Mouse (Mus musculus): ENCODE data around the gene Angpt4. TPM values are rescaled to one million over a fixed set of nuclear protein-coding genes. Genes with fewer than 3 reads are reported as not detected.
A peak's percentile ranks its signal among the peaks of the same experiment; 100 is the strongest.

Gene Angpt4
- total and polyA plus RNA-seq, 2 experiments from 2014 or later = 0.12 TPM; not detected in 1

GRCm38 (mm10) chr2:151985426-151986172 lies 74.6 kb downstream of the Angpt4 start:
- Histone ChIP-seq H3K4me1 (ENCODE audit: control insufficient read depth, insufficient read depth) (no peaks in the 10 kb centered on the region), H3K9me3 (replicated peaks; ENCODE audit: control insufficient read depth, low read length) (no peaks in the 10 kb centered on the region), H3K27me3 (ENCODE audit: control insufficient read depth, insufficient read depth, low read length) (0 out of 2 replicates have a peak, but pooled peaks cover 2% of the 10 kb centered on the region), H3K27ac (ENCODE audit: low read depth) (no peak overlapping the region), H3K36me3 (replicated peaks; ENCODE audit: control insufficient read depth, insufficient read depth, low read length) (no peaks in the 10 kb centered on the region), H3K4me2 (ENCODE audit: low read depth, low read length) (no peak overlapping the region), H3K4me3 (ENCODE audit: low read depth, low read length) (no peak overlapping the region), H3K9ac (replicated peaks; ENCODE audit: low read depth, low read length) (no peak overlapping the region)
- DNase-seq (ENCODE audit: low spot score) (peak; percentile 32), ATAC-seq (ENCODE audit: insufficient read depth, low read depth) (no peak)
- TF ChIP-seq EP300 (IDR thresholded peaks at IDR 0.05; ENCODE audit: low read depth) (no peak), CTCF (IDR thresholded peaks at IDR 0.05; ENCODE audit: low read depth) (no peak)
- 56% methylated on average over 7 of the region's 7 CpGs for WGBS

- DNase-seq (ENCODE audit: low spot score) (no peak), ATAC-seq (ENCODE audit: insufficient read depth, low read depth) (no peak)
- Histone ChIP-seq H3K27me3 (ENCODE audit: control insufficient read depth, insufficient read depth, low read length) (0 out of 2 replicates have a peak, but pooled peaks cover 6% of the 10 kb centered on the region), H3K36me3 (replicated peaks; ENCODE audit: control insufficient read depth, insufficient read depth, low read length) (no peaks in the 10 kb centered on the region), H3K27ac (ENCODE audit: low read depth) (no peak overlapping the region), H3K9me3 (replicated peaks; ENCODE audit: control insufficient read depth, low read length) (no peaks in the 10 kb centered on the region), H3K4me2 (ENCODE audit: low read depth, low read length) (no peak overlapping the region), H3K4me3 (ENCODE audit: low read depth, low read length) (no peak overlapping the region), H3K9ac (replicated peaks; ENCODE audit: low read depth, low read length) (no peak overlapping the region), H3K4me1 (ENCODE audit: control insufficient read depth, insufficient read depth) (no peaks in the 10 kb centered on the region)
- WGBS = 69% methylated on average over 8 of the region's 8 CpGs
- TF ChIP-seq CTCF (IDR thresholded peaks at IDR 0.05; ENCODE audit: low read depth) (no peak), EP300 (IDR thresholded peaks at IDR 0.05; ENCODE audit: low read depth) (no peak)
Observed at GRCm38 (mm10) chr2:151986958-151987357, 75.9 kb downstream of the Angpt4 start.

- DNase-seq (ENCODE audit: low spot score) = no peak
- Histone ChIP-seq H3K9ac (replicated peaks; ENCODE audit: low read depth, low read length) (no peak overlapping the region), H3K4me2 (ENCODE audit: low read depth, low read length) (no peak overlapping the region), H3K4me3 (ENCODE audit: low read depth, low read length) (no peak overlapping the region), H3K27ac (ENCODE audit: low read depth) (no peak overlapping the region), H3K9me3 (replicated peaks; ENCODE audit: control insufficient read depth, low read length) (no peaks in the 10 kb centered on the region), H3K4me1 (ENCODE audit: control insufficient read depth, insufficient read depth) (no peaks in the 10 kb centered on the region), H3K36me3 (replicated peaks; ENCODE audit: control insufficient read depth, insufficient read depth, low read length) (no peaks in the 10 kb centered on the region), H3K27me3 (ENCODE audit: control insufficient read depth, insufficient read depth, low read length) (peaks cover 22% of the 10 kb centered on the region)
- TF ChIP-seq CTCF (IDR thresholded peaks at IDR 0.05; ENCODE audit: low read depth) (no peak), EP300 (IDR thresholded peaks at IDR 0.05; ENCODE audit: low read depth) (no peak)
- 58% methylated on average over 2 of the region's 2 CpGs for WGBS
- no peak for ATAC-seq (ENCODE audit: insufficient read depth, low read depth)
Observed at GRCm38 (mm10) chr2:151988978-151989377, 78.0 kb downstream of the Angpt4 start.

- Histone ChIP-seq H3K9ac (replicated peaks; ENCODE audit: low read depth, low read length) (no peak overlapping the region), H3K4me1 (ENCODE audit: control insufficient read depth, insufficient read depth) (no peaks in the 10 kb centered on the region), H3K27ac (ENCODE audit: low read depth) (no peak overlapping the region), H3K36me3 (replicated peaks; ENCODE audit: control insufficient read depth, insufficient read depth, low read length) (no peaks in the 10 kb centered on the region), H3K4me3 (ENCODE audit: low read depth, low read length) (no peak overlapping the region), H3K9me3 (replicated peaks; ENCODE audit: control insufficient read depth, low read length) (no peaks in the 10 kb centered on the region), H3K27me3 (ENCODE audit: control insufficient read depth, insufficient read depth, low read length) (peaks cover 40% of the 10 kb centered on the region), H3K4me2 (ENCODE audit: low read depth, low read length) (no peak overlapping the region)
- no peak for DNase-seq (ENCODE audit: low spot score)
- WGBS = 33% methylated on average over 1 of the region's 1 CpGs
- TF ChIP-seq EP300 (IDR thresholded peaks at IDR 0.05; ENCODE audit: low read depth) (no peak), CTCF (IDR thresholded peaks at IDR 0.05; ENCODE audit: low read depth) (no peak)
- no peak for ATAC-seq (ENCODE audit: insufficient read depth, low read depth)
Observed at GRCm38 (mm10) chr2:151990985-151991394, 80.0 kb downstream of the Angpt4 start.

GRCm38 (mm10) chr2:151991446-151991845 lies 80.4 kb downstream of the Angpt4 start:
- DNase-seq (ENCODE audit: low spot score) (no peak), ATAC-seq (ENCODE audit: insufficient read depth, low read depth) (no peak)
- Histone ChIP-seq H3K27ac (ENCODE audit: low read depth) (no peak overlapping the region), H3K4me3 (ENCODE audit: low read depth, low read length) (no peak overlapping the region), H3K27me3 (ENCODE audit: control insufficient read depth, insufficient read depth, low read length) (peaks cover 43% of the 10 kb centered on the region), H3K4me1 (ENCODE audit: control insufficient read depth, insufficient read depth) (0 out of 2 replicates have a peak, but pooled peaks cover 4% of the 10 kb centered on the region), H3K9ac (replicated peaks; ENCODE audit: low read depth, low read length) (no peak overlapping the region), H3K9me3 (replicated peaks; ENCODE audit: control insufficient read depth, low read length) (no peaks in the 10 kb centered on the region), H3K36me3 (replicated peaks; ENCODE audit: control insufficient read depth, insufficient read depth, low read length) (no peaks in the 10 kb centered on the region), H3K4me2 (ENCODE audit: low read depth, low read length) (no peak overlapping the region)
- WGBS = 33% methylated on average over 5 of the region's 5 CpGs
- TF ChIP-seq EP300 (IDR thresholded peaks at IDR 0.05; ENCODE audit: low read depth) = no peak
- no peak for TF ChIP-seq CTCF (IDR thresholded peaks at IDR 0.05; ENCODE audit: low read depth)

All from heart, postnatal 0 days (tissue).